Mouse (Mus musculus) T-helper 17 cell (primary cell): Measurements from ENCODE around the gene Urah.

ENCODE experiments used
- in situ Hi-C, 2 experiments: fragments of 300-600 bp; cut with MboI, MseI; formaldehyde crosslinking; loops; 1 replicate in 1 of 2; 2 replicates in 1 of 2; pipeline ENCODE4 v1.15.1; 2025; ENCODE audit warnings: high pct_unique_total_duplicates in 2 of 2

Gene Urah

DNA sequence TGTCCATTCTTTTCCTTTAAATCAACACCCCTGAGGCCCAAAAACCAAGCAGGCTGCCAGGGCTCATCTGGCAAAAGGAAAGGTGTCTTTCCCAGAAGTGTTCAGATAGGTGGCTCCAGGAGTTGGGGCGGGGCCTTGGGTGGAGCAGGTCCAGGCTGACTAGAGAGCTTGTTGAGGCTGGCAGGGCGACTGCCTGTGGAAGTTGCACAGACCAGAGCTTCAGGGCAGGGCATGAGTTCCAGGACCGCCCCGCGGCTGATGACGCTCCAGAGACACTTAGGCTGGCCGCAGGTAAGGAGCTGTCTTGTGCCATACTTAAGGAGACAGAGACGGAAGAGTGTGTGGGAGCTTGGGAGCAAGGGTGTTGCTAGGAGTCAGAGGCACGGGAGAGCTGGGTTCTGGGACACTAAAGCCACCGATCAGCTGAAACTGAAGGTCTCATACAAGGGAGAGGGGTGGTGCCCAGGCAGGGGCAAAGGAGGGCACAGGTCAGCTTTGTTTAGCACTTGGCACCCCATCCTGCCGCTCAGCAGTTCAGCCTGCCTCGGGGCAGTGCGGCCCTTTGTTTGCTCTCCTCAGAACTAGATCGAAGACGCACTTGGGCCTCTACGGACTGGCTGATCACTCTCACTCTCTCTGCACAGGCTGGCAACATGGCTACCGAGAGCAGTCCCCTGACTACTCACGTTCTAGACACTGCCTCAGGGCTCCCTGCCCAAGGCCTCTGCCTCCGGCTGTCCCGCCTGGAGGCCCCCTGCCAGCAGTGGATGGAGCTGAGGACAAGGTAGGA, at the start of gene Urah:
Gene Urah, plus strand, starts transcription at position 51 of the 790 bp plus-strand sequence.
- in situ Hi-C loops = no loop called here

- in situ Hi-C loops = no loop called here
These were observed 47.3 kb upstream of the Urah start, which contains the start of gene Syce1 for GRCm38 (mm10) chr7:140787406-140788052. Syce1 (minus strand) TSS chr7:140787852.

DNA sequence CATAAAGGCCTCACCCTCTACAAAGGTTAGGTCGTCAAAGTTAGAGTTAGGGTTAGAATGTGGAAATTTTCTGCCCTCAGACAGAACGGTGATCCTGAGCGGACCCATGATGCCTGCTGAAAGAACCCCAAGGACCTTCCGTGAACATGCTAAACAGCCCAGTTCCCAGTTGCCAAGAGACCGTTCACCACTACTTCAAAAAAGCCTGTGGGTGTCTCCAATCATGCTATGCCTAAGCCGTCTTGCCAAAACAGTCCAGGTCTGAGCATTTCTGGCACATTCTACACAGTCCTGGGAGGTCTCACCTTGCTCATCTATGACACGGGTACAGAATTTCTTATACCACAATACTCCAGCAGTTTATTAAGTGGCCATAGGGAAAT, 46.8 kb upstream of the Urah start:
- in situ Hi-C loops = no loop called here

GRCm38 (mm10) chr7:140793541-140793940, 41.3 kb upstream of the Urah start:
- in situ Hi-C loops = no loop called here

DNA sequence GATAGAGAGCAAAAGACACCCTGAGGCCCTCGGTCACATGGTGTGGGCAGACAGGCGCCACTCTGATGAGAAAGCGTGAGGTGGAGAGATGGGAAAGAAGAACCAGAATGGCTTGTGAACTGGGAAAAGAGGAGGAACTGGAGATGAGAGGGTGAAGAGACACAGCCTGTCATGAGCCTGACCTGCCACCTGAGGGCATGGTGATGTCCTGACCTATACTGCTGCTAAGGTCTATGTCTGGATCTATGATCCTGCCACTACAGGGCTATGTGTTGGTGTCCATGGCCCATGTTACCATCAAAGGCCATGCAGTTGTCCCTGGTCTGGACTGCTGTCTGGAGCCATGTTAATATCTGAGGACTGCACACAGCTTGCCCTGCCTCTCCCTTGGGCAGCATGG, 37.2 kb upstream of the Urah start:
- in situ Hi-C loops = loop anchor here in 1 of 2 experiments (5.0 kb wide), 1 partner anchor 605 kb away; no protein-coding TSS in a partner anchor

DNA sequence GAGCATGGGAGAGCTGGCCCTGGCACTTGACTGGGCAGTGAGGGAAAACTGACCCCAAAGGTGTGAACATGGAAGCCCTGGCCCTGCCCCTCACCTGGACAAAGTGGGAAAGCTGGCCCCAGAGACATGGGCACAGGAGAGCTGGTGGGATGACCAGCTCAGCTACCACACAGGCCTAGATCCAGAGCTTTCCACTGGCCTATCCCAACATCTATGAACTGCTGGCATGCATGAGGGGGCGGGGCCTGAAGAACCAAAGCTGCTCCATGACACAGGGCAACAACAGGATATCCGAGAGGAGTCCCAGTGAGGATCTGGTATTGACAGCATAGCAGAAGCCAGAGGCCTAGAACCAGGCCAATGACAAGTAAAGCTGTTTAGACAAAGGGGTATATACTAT, 36.6 kb upstream of the Urah start:
- in situ Hi-C loops = loop anchor here in 1 of 2 experiments (5.0 kb wide), 1 partner anchor 606 kb away; no protein-coding TSS in a partner anchor

DNA sequence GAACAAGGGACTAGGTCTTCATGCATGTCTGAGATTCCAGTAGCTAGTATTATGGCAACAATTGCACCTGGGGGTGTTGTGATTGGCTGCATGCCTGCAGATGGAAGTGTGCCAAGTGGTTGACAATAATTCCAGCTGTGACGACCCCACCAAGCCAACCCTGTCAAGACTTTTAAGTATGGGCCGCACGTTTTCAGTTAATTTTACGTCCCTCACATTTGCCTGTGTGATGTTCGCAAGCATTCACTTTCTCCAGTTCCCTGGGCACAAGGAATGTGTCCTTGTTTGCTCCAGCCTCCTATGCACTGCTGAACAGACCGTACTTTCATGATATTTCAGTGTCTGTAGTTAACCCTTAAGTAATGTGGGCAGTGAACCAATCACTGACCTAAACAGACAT, 32.2 kb upstream of the Urah start:
- in situ Hi-C loops = no loop called here

GRCm38 (mm10) chr7:140805704-140806103, 29.1 kb upstream of the Urah start:
- in situ Hi-C loops = loop anchor here in 1 of 2 experiments (5.0 kb wide), 1 partner anchor 723 kb away; the partner anchor contains the start of gene Caly

DNA sequence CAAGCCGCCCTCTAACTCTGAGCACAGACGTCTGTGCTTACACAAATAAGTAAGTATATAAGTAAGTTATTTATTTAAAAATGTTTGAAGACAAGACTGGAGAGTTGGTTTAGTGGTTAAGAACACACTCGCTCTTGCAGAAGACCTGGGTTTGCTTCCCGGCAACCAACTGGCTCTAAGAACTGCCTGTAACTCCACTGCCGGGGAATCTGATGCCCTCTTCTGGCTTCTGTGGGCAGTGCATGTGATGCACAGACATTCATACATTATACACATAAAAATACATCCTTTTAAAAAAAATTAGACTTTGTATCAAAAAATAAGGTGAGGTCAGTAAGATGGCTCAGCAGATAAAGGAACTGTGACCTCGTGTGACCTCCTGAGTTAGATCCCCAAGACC, 24.3 kb upstream of the Urah start:
- in situ Hi-C loops = loop anchor here in 1 of 2 experiments (5.0 kb wide), 1 partner anchor 633 kb away; no protein-coding TSS in a partner anchor

- in situ Hi-C loops = loop anchor here in 1 of 2 experiments (5.0 kb wide), 1 partner anchor 634 kb away; no protein-coding TSS in a partner anchor
These were observed 23.1 kb upstream of the Urah start for GRCm38 (mm10) chr7:140811714-140812113.

DNA sequence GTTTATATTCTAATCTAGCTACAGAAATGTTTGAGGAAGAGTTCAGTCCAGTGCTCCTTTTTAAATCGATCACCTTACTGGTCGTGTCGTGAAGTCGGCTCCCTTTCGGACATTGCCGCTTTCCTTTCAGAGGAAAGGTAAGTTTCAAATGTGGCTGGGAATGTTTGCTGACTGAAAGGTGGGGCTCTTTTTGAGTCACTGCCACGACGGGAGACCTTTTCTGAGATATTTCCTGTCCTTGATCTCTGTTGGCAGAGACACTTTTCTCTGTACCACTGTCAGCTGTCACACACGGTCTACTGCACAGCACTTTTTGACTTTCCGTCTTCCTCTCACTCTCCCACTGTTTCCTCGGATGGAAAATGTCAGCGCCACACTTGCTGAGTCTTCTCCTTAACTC, 22.0 kb upstream of the Urah start:
- in situ Hi-C loops = loop anchor here in 1 of 2 experiments (5.0 kb wide), 1 partner anchor 636 kb away; no protein-coding TSS in a partner anchor

DNA sequence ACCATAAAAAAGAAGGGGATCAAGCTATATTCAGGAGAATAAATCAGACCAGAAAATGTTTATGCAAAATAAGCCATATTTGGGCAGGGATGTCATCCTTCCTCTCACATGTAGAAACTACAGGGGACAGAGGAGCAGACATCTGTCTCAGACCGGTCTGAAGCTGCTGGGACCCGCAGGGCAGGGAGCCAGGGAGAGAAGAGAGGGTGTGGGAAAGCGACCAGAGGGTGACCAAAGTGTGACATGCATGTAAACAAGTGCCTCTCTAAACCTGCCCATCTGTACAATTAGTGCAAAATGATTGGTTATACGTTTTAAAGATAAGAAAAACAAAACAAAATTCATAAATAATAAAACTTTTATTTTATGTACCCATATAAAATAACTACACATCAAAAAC, 14.6 kb upstream of the Urah start:
- in situ Hi-C loops = no loop called here

GRCm38 (mm10) chr7:140821305-140821652, 13.5 kb upstream of the Urah start:
- in situ Hi-C loops = no loop called here

DNA sequence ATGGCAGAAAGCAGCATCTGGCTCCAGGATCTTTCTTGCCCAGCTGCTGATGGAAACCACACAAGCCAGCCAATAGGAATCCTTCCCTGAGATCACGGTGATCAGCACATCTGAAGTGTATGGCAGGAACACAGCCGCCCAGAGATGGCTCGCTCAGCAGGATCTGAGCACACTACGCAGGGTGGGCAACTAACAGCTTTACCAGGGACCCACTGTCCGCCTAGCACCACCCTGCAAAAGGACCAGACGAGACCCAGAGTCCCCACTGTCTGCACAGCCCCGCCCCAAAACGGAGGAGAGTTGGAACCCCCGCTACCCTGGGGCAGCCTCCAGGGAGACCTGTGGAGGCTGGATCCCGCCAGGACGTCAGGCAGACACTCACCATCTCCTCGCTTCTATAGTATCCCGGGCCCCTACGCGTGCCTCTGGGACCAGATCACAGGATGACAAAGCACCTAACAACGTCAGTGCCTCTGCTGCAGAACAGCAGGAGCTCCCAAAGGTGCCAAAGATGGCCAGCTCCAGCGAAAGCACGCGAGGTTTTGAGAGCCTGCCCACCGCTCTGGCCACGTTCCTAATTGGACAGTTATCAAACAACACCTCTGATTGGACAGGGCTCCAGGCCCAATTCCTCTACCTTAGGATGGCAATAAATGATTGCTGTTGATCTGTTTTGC, 13.0 kb upstream of the Urah start, which contains the start of gene Zfp941:
Gene Zfp941, minus strand, starts transcription at position 526 of the 677 bp plus-strand sequence.
- in situ Hi-C loops = no loop called here

DNA sequence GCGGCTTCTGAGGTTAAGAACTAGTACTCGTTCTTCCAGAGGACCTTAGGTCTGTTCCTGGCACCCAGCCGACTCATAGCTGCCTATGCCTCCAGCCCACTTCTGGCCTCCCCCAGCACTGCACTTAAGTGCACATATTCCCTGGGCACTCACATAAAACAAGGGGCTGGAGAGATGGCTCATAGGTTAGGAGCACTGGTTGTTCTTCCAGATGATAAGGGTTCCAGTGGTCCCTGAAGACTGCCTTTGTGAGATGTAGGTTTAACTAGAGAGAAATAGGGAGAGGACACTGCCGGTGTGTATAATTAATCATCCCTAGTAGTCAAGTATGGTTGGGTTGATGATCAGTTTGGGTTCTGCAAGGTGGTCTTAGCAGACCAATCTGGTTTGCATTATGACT, 12.1 kb upstream of the Urah start:
- in situ Hi-C loops = no loop called here

DNA sequence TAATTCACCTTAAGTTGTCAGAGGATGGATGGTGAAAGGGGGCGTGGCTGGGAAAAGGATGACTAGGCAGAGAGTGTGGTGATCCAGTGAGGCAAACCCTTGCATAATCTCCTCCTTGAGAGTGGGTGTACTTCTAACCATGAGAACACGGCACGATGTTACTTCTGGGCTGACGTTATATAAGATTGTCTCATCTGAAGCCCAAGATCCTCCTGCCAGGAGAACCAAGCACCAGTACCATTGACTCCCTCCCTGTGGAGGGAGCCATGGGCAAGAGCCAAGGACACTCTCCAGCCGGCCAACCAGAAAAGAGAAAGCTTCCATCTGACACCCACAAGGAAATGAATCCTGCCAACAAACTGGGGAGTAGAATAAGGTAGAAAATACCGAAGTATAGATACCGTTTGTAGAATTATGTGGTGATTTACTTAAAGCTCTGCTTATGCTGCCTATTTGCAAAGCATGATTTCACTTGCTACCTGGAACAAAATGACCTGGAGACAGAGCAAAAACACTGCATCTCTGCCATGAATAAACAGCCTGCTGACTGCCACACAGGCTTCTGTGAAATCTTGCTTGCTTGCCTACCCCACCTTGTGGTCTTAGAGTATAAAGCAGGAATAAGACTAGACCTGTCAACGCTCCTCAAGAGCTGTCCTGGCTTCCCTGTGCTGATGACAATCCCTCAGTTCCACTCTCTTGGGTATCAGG, 6.5 kb upstream of the Urah start:
- in situ Hi-C loops = no loop called here

DNA sequence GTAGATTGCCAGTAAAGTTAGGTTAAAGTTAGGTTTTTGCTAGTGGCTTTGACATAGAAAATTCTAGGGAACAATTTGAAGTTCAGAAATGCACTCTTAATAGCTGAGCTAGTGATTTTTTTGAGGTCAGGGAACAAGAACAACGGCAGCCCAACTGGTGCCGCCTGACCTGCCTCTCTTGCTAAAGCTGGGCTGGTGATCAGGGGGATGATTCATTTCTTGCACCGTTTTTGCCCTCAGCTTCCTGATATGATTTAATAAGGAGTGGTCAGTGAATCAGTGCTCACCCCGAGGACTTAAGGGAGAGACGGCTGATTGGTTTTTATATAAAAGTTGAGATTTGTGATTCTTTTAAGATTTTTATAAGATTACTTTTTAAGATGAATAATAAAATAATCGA, 3.4 kb upstream of the Urah start:
- in situ Hi-C loops = no loop called here

- in situ Hi-C loops = no loop called here
These were observed 1.5 kb upstream of the Urah start for GRCm38 (mm10) chr7:140833341-140833740.

DNA sequence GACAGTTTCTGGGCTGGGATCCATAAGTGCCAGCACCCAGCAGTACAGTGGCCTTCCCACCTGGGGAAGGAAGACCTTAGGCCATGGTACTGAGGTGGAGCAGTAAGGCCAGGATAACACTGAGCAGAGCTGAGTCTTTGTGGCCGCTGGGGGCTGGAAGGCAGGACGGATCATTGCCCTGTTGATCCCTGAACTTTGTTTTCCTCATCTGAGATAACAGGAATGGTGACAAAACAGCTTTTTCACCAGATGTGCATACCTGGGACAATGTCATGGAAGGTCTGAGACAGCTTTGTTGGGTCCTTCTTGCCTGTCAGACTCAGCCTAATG, 905 bp downstream of the Urah start:
- in situ Hi-C loops = no loop called here

GRCm38 (mm10) chr7:140836243-140837115, 1.7 kb downstream of the Urah start:
- in situ Hi-C loops = no loop called here

- in situ Hi-C loops = no loop called here
These were observed 4.7 kb downstream of the Urah start for GRCm38 (mm10) chr7:140839556-140839955.
